Mouse (Mus musculus) heart, embryonic 16.5 days (tissue): ENCODE measurements around the gene Cdc34. TPM values are rescaled to one million over a fixed set of nuclear protein-coding genes. Genes with fewer than 3 reads are reported as not detected.

Experiments
- ATAC-seq: fragments of 200-750 bp; cut with Nextera tagmentation; replicated peaks from 2 replicates; pipeline ENCODE4 v1.8.0; 2017; ENCODE audit warnings: moderate number of reproducible peaks; ENCODE audit not compliant: insufficient read depth, low FRiP score; ENCODE audit errors: extremely low read depth
- H3K27ac ChIP-seq: fragments of 300-500 bp; sonication (generic); 2 replicates; pipeline ENCODE4 v1.5.1; 2014; ENCODE audit warnings: mild to moderate bottlenecking, low read length, control low read depth, moderate library complexity
- H3K27me3 ChIP-seq: fragments of 300-500 bp; sonication (generic); 2 replicates; pipeline ENCODE4 v1.6.1; 2014; ENCODE audit warnings: low read length, mixed read lengths; ENCODE audit not compliant: control insufficient read depth, insufficient read depth
- H3K36me3 ChIP-seq: fragments of 300-500 bp; sonication (generic); 2 replicates; pipeline ENCODE4 v1.6.1; 2014; ENCODE audit not compliant: control insufficient read depth, insufficient read depth
- H3K4me1 ChIP-seq: fragments of 300-500 bp; sonication (generic); 2 replicates; pipeline ENCODE4 v1.6.1; 2014; ENCODE audit warnings: low read length, mixed read lengths; ENCODE audit not compliant: control insufficient read depth, insufficient read depth
- H3K4me2 ChIP-seq: fragments of 300-500 bp; sonication (generic); 2 replicates; pipeline ENCODE4 v1.6.1; 2014; ENCODE audit warnings: low read depth, mild to moderate bottlenecking, control low read depth, low read length
- H3K4me3 ChIP-seq: fragments of 300-500 bp; sonication (generic); 2 replicates; pipeline ENCODE4 v1.5.1; 2014; ENCODE audit warnings: mild to moderate bottlenecking, control low read depth, low read length
- H3K9ac ChIP-seq: fragments of 300-500 bp; sonication (generic); 2 replicates; pipeline ENCODE4 v1.6.1; 2014; ENCODE audit warnings: low read length, control low read depth
- H3K9me3 ChIP-seq: fragments of 300-500 bp; sonication (generic); replicated peaks from 2 replicates; pipeline ENCODE4 v1.6.1; 2016; ENCODE audit warnings: low read length; ENCODE audit not compliant: control insufficient read depth
- WGBS: fragments of 180-500 bp; shearing (Covaris S2); extraction: QIAGEN DNeasy Blood & Tissue Kit; methylation state at CpG from one replicate; pipeline ENCODE4 v1.1.7; 2014; 5-methylcytosine and 5-hydroxymethylcytosine counted together
- polyA plus RNA-seq: library from polyadenylated mRNA; unstranded; fragments of >200 nt; fragmentation: Nextera tagmentation; extraction: Ambion mirVana; gene quantifications from 2 replicates; pipeline ENCODE4 v1.2.1, GENCODE M21; 2015

Gene Cdc34
- polyA plus RNA-seq, 1 experiment from 2014 or later: 101 TPM

DNA sequence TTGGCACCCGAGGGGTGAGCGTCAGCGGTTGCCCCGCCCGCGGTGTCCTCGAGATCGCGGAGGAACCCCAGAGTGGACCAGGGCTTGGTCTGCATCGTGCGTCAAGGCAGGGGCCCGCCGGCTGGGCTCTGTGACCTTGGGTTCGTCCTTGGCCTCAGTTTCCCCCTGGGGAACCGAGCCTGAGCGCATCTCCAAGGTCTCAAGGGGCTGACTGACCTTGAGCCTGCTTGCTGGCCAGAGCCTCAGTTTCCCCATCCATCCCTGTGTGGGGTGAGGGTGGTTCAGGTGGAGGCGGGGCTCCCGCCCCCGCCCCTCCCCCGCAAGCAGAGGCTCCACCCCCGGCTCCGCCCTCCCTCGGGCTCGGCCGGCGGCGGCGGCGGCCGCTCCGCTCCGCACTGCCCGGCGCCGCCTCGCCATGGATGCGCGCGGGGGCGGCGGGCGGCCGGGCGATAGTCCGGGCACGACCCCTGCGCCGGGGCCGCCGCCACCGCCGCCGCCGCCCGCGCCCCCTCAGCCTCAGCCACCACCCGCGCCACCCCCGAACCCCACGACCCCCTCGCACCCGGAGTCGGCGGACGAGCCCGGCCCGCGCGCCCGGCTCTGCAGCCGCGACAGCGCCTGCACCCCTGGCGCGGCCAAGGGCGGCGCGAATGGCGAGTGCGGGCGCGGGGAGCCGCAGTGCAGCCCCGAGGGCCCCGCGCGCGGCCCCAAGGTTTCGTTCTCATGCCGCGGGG, 34.4 kb downstream of the Cdc34 start, which contains the start of gene Hcn2:
Gene Hcn2 (plus strand): TSS at position 381 of the 734 bp plus-strand sequence.
- peak within 1 kb of the TSS; percentile 82 for H3K4me2 ChIP-seq
- no peak within 1 kb of the TSS for H3K27ac ChIP-seq
- WGBS: 2% methylated on average over 66 of the region's 91 CpGs
- peaks cover 44% of the 10 kb centered on the region for H3K27me3 ChIP-seq
- no peak for ATAC-seq
- peak within 1 kb of the TSS; percentile 62 for H3K4me3 ChIP-seq
- no peaks in the 10 kb centered on the region for H3K9me3 ChIP-seq
- peaks cover 5% of the 10 kb centered on the region; the same call in 1 of the 2 replicates for H3K36me3 ChIP-seq
- peaks cover 11% of the 10 kb centered on the region for H3K4me1 ChIP-seq
- peak within 1 kb of the TSS; percentile 37; the same call in 1 of the 2 replicates for H3K9ac ChIP-seq

GRCm38 (mm10) chr10:79716988-79717355, 35.0 kb downstream of the Cdc34 start:
- Histone ChIP-seq H3K4me2 (peak overlapping the region; percentile 82), H3K36me3 (no peaks in the 10 kb centered on the region; the same call in 1 of the 2 replicates), H3K9ac (peak overlapping the region; percentile 37; the same call in 1 of the 2 replicates), H3K27me3 (peaks cover 44% of the 10 kb centered on the region), H3K4me3 (peak overlapping the region; percentile 62), H3K27ac (no peak overlapping the region), H3K4me1 (peaks cover 11% of the 10 kb centered on the region), H3K9me3 (no peaks in the 10 kb centered on the region)
- ATAC-seq: no peak
- under 1% methylated on average over 44 of the region's 44 CpGs for WGBS

DNA sequence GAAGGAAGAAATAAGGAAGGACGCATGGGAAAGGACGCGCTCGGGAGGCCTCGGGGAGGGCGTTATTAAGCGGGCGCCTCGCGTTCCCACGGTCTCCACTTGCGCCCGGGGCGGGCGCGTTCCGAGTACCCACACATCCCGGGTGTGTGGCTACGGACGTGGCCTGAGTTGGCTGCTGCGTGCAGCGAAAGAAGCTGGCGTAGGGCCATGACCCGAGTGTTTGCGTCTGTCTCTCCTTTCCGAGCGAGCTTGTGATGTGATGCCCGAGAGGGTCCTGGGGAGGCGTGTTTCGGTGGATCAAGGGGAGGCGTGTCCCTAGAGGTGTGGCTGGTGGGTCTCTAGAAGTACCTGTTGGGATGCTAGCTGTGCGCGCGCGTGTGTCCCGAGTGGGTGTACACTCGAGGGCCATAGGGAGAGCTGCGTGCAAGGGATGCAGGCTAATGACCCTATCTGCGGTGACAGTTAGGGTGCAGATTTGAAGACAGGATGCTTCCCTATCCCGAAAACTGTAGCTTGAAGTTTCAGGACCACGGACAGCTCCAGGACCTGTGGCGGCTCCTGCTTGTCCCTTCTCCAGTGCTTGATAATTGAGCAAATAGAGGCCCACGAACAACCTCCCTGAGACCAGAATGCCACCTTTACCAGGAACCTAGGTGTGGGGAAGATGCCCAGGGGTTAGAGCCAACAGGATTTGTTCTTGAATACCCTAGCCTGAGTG, 35.8 kb downstream of the Cdc34 start:
- 4% methylated on average over 42 of the region's 43 CpGs for WGBS

GRCm38 (mm10) chr10:79721089-79721488, 39.1 kb downstream of the Cdc34 start:
- H3K27ac ChIP-seq: no peak overlapping the region
- no peak overlapping the region for H3K9ac ChIP-seq
- ATAC-seq: no peak
- H3K4me2 ChIP-seq: no peak overlapping the region
- peaks cover 27% of the 10 kb centered on the region for H3K27me3 ChIP-seq
- H3K9me3 ChIP-seq: no peaks in the 10 kb centered on the region
- peaks cover 11% of the 10 kb centered on the region for H3K4me1 ChIP-seq
- no peak overlapping the region for H3K4me3 ChIP-seq
- no peaks in the 10 kb centered on the region for H3K36me3 ChIP-seq
- 47% methylated on average over 5 of the region's 5 CpGs for WGBS

More for the DNA sequence above, 35.8 kb downstream of the Cdc34 start:
- H3K27me3 ChIP-seq: peaks cover 44% of the 10 kb centered on the region
- peak overlapping the region; percentile 62; the same call in 1 of the 2 replicates for H3K4me3 ChIP-seq
- ATAC-seq: no peak
- H3K4me2 ChIP-seq: peak overlapping the region; percentile 82
- H3K27ac ChIP-seq: no peak overlapping the region
- no peak overlapping the region for H3K9ac ChIP-seq
- no peaks in the 10 kb centered on the region for H3K36me3 ChIP-seq
- peaks cover 8% of the 10 kb centered on the region for H3K4me1 ChIP-seq
- no peaks in the 10 kb centered on the region for H3K9me3 ChIP-seq

GRCm38 (mm10) chr10:79723047-79723446, 41.1 kb downstream of the Cdc34 start:
- 68% methylated on average over 6 of the region's 6 CpGs for WGBS
- H3K27ac ChIP-seq: no peak overlapping the region
- no peak overlapping the region for H3K4me3 ChIP-seq
- no peaks in the 10 kb centered on the region for H3K36me3 ChIP-seq
- no peaks in the 10 kb centered on the region for H3K9me3 ChIP-seq
- no peak overlapping the region for H3K4me2 ChIP-seq
- H3K27me3 ChIP-seq: peaks cover 8% of the 10 kb centered on the region
- H3K9ac ChIP-seq: no peak overlapping the region
- no peak for ATAC-seq
- H3K4me1 ChIP-seq: peaks cover 3% of the 10 kb centered on the region; the same call in 1 of the 2 replicates

DNA sequence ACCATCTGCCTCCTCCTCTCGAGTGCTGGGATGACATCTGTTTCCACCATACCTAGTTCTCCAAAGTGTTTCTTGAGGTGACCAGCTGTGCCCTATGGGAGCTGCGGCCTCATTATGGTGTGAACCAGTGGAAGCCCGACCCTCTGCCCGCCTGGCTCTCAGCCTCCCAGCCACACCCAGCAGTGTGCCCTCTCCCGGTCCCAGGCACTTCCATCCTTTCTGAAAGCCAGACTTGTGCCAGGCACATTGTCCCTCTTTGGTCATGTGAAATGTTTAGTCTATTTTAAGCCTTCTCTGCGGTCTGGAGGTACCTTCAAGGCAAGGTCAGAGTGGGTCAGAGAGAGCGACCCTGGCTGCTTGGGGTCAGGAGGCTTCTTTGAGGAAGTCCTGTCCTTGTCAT, 41.7 kb downstream of the Cdc34 start:
- Histone ChIP-seq H3K4me1 (peaks cover 3% of the 10 kb centered on the region; the same call in 1 of the 2 replicates), H3K27me3 (peaks cover 2% of the 10 kb centered on the region; the same call in 1 of the 2 replicates), H3K9ac (no peak overlapping the region), H3K9me3 (no peaks in the 10 kb centered on the region), H3K4me3 (no peak overlapping the region), H3K36me3 (no peaks in the 10 kb centered on the region), H3K27ac (no peak overlapping the region), H3K4me2 (no peak overlapping the region)
- ATAC-seq: no peak; the same call in 1 of the 2 replicates
- WGBS: 51% methylated on average over 7 of the region's 7 CpGs

- Histone ChIP-seq H3K4me2 (no peak overlapping the region), H3K4me3 (no peak overlapping the region), H3K27ac (no peak overlapping the region), H3K27me3 (no peaks in the 10 kb centered on the region), H3K4me1 (peaks cover 5% of the 10 kb centered on the region), H3K36me3 (no peaks in the 10 kb centered on the region), H3K9me3 (no peaks in the 10 kb centered on the region), H3K9ac (no peak overlapping the region)
- 36% methylated on average over 11 of the region's 11 CpGs for WGBS
- no peak for ATAC-seq
These were observed 44.1 kb downstream of the Cdc34 start for GRCm38 (mm10) chr10:79726090-79726489.

DNA sequence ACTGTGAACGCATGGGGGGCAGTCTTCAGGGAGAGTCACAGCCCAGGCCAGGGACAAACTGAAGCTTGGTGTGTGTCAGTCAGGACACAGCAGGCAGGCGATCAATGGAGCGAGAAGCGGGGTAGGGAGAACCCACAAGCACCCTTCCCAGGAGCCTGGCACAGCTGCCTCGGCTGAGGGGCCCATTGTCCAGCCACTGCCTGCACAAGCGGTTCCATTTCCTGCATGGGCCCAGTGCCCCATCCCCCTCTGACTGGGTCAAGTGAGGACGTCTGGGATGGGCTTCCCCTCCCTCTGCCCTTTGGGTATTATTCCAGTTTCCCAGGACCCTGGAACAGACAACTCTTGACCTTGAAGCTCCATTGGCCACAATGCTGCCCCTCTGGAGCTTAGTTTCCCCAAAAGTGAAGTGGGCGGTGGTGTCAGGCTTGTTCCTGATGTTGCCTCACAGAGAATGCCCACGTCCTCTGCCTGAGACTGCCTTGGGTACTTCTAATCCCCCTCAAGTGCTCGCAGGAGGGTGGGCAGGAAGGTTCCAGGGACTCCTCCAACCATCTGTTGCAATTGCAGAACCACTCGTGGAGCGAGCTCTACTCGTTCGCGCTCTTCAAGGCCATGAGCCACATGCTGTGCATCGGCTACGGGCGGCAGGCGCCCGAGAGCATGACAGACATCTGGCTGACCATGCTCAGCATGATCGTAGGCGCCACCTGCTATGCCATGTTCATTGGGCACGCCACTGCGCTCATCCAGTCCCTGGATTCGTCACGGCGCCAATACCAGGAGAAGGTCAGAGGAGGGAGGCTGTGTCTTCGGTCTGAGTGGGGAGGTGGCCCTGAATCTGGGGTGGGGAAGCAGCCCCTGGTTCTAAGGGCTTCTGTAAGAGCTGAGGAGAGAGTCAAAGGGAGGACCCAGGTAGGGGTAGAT, 46.6 kb downstream of the Cdc34 start:
- no peak overlapping the region for H3K9ac ChIP-seq
- H3K4me1 ChIP-seq: peaks cover 3% of the 10 kb centered on the region; the same call in 1 of the 2 replicates
- WGBS: 64% methylated on average over 28 of the region's 28 CpGs

More for the DNA sequence above, 46.6 kb downstream of the Cdc34 start:
- Histone ChIP-seq H3K9me3 (no peaks in the 10 kb centered on the region), H3K4me2 (no peak overlapping the region), H3K27me3 (no peaks in the 10 kb centered on the region), H3K27ac (no peak overlapping the region), H3K4me3 (no peak overlapping the region), H3K36me3 (no peaks in the 10 kb centered on the region)
- no peak for ATAC-seq
